Mouse (Mus musculus): Measurements from ENCODE around the gene 1700001P01Rik. TPM values are rescaled to one million over a fixed set of nuclear protein-coding genes. Genes with fewer than 3 reads are reported as not detected.

1700001P01Rik gene
- polyA plus RNA-seq, 1 experiment = not detected

DNA sequence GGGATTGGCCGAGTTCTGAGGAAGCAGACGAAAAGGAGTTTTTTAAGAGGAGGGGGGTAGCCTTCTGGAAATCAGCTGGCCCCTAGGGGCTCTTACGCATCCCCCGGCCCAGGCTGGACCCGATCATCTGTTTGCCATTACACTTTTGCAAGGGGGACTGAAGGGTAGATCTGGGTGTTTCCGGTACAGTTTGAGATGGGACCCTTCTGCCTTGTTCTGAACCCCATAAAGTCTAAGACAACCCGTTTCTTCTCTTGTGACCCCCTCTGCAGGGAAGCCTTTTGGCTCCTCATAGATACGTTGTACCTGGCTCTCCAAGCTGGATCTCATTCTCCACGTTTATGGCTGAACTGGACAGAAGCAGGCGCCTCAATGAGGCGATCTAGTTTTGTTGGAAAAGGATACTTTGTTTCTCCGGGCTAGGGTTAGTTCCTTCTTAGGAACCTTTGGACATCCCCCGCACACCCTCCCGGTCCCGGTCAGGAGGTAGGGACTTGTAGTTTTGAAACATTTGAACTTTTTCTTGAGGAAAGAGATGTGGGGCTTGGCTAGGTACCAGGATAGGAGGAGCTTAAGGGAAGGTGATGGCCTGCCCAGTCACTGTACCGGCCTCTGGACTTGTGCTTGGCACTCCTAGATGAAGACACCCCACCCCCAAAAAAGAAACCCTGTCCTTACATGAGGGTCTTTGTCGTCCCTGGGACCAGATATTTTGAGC, 25.1 kb upstream of the 1700001P01Rik start:
- TF ChIP-seq POLR2A (IDR thresholded peaks at IDR 0.05; ENCODE audit: low read depth, low read length) (no peak), CTCF (conservative IDR thresholded peaks at IDR 0.05; ENCODE audit: insufficient read depth, insufficient read length, low read depth, low read length) (no peak)
- no peaks in the 10 kb centered on the region for H3K36me3 ChIP-seq (ENCODE audit: control insufficient read depth, insufficient read depth, low read length)
- H3K27ac ChIP-seq (ENCODE audit: insufficient read depth, low read depth, low read length) = peak overlapping the region; percentile 87
- H3K4me1 ChIP-seq (ENCODE audit: control insufficient read depth, insufficient read depth, low read length) = peaks cover 31% of the 10 kb centered on the region
- peak; percentile 94 for DNase-seq
- H3K4me3 ChIP-seq (ENCODE audit: insufficient read depth, low read depth, low read length) = peak overlapping the region; percentile 90
- WGBS = 2% methylated on average over 17 of the region's 17 CpGs
- no peaks in the 10 kb centered on the region for H3K27me3 ChIP-seq (replicated peaks; ENCODE audit: control insufficient read depth, insufficient read depth, low read length)

DNA sequence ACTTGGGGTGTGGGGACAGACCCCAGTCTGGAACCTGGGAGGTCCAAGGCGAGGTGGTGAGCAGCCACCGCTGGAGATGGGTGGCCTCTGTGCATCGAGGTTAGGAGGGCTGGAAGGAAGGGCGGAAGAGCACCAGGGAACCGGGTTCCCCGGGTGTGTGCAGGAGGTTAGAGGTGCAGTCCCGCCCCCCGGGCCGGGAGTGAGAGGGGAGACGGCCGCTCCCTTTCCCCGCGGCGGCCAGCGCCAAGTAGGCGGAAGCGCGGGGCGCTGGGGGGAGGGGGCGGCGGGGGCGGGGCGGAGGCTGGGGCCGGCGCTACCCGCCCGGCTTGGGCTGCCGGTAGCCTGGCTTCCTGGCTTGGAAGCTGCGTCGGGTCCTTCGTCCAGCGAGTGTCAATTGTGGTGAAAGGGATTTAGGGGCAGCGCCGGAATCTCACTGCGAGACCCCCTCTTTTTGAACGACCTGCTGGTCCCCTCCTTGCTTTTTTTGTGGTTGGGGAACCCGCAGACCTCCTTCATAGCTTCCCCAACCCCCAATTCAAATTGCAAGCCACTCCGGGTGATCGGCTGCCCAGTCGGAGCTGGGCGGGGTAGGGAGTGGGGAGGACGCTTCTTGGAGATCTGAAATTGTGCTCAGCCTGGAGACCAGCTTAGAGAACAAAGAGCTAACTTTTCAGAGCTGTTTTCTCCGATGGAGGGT, 24.4 kb upstream of the 1700001P01Rik start:
- H3K4me1 ChIP-seq (ENCODE audit: control insufficient read depth, insufficient read depth, low read length) = peaks cover 27% of the 10 kb centered on the region
- H3K36me3 ChIP-seq (ENCODE audit: control insufficient read depth, insufficient read depth, low read length) = no peaks in the 10 kb centered on the region
- H3K27me3 ChIP-seq (replicated peaks; ENCODE audit: control insufficient read depth, insufficient read depth, low read length) = no peaks in the 10 kb centered on the region
- DNase-seq = peak; percentile 92
- peak overlapping the region; percentile 96 for H3K27ac ChIP-seq (ENCODE audit: insufficient read depth, low read depth, low read length)
- WGBS = under 1% methylated on average over 39 of the region's 43 CpGs
- H3K4me3 ChIP-seq (ENCODE audit: insufficient read depth, low read depth, low read length) = peak overlapping the region; percentile 90
- TF ChIP-seq POLR2A (IDR thresholded peaks at IDR 0.05; ENCODE audit: low read depth, low read length) (peak; percentile 37), CTCF (conservative IDR thresholded peaks at IDR 0.05; ENCODE audit: insufficient read depth, insufficient read length, low read depth, low read length) (no peak)

DNA sequence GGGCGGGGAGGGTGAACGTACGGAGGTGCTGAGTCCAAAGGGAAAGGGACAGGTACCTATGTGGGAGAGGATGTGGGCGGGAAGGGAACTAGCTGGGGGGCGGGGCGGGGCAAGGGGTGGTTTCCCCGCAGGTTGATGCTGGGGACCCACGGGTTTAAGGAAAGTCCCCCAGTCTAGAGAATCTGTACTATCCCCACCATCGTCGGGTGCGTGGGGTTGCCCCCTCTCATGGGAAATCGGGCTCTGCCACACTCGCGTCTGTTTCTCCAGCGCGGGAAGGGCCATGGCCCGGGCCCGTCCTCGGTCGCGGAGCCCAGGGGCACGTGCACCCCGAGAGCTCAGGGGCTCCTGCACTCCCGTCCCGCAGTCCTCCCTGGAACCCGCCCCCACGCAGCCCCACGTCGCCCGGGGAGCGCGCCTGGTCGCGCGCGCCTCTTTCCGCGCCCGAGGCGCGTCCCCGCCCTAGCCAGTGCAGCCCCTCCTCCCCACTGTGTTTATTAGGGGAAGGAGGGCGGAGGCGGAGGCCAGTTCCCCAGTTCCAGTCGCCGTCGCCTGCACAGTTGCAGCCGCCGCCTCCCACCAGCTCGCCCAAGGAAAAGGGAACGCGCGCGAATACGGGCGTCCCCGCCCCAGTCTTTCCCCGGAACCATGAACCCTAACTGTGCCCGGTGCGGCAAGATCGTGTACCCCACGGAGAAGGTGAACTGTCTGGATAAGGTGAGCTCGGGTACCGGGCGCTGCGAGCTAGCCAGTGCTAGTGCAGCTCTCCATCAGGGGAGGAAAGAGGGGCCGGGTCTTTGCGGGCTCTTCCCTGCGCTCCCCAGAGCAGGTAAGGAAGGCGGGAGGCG, 23.7 kb upstream of the 1700001P01Rik start:
- peaks cover 20% of the 10 kb centered on the region for H3K4me1 ChIP-seq (ENCODE audit: control insufficient read depth, insufficient read depth, low read length)

DNA sequence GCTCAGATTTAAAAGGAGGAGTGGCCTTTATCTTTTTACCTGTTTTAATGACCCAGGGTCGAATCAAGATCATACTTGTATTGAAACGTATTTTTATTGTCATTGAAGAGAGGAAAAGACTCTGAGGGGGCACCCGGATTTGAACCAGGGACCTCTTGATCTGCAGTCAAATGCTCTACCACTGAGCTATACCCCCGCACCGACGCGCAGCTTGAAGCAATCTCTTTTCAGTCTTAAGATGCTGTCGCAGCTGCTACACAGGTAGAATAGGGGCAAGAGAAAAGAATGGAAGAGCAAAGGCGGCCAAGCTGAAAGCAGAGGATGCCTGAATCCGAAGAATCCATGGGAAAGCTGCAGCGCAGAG, 23.0 kb upstream of the 1700001P01Rik start, which contains the start of gene Lasp1:
Gene Lasp1 (plus strand): TSS at position 219 of the 364 bp plus-strand sequence.
- 1% methylated on average over 11 of the region's 11 CpGs for WGBS
- no peaks in the 10 kb centered on the region for H3K27me3 ChIP-seq (replicated peaks; ENCODE audit: control insufficient read depth, insufficient read depth, low read length)
- peak within 1 kb of the TSS; percentile 96 for H3K27ac ChIP-seq (ENCODE audit: insufficient read depth, low read depth, low read length)
- peak; percentile 89 for DNase-seq
- H3K36me3 ChIP-seq (ENCODE audit: control insufficient read depth, insufficient read depth, low read length) = no peaks in the 10 kb centered on the region
- H3K4me1 ChIP-seq (ENCODE audit: control insufficient read depth, insufficient read depth, low read length) = peaks cover 17% of the 10 kb centered on the region
- H3K4me3 ChIP-seq (ENCODE audit: insufficient read depth, low read depth, low read length) = peak within 1 kb of the TSS; percentile 90
- TF ChIP-seq CTCF (conservative IDR thresholded peaks at IDR 0.05; ENCODE audit: insufficient read depth, insufficient read length, low read depth, low read length) = no peak
- TF ChIP-seq POLR2A (IDR thresholded peaks at IDR 0.05; ENCODE audit: low read depth, low read length) = no peak

More for the DNA sequence above, 23.7 kb upstream of the 1700001P01Rik start:
- Histone ChIP-seq H3K4me3 (ENCODE audit: insufficient read depth, low read depth, low read length) (peak overlapping the region; percentile 90), H3K27ac (ENCODE audit: insufficient read depth, low read depth, low read length) (peak overlapping the region; percentile 96), H3K27me3 (replicated peaks; ENCODE audit: control insufficient read depth, insufficient read depth, low read length) (no peaks in the 10 kb centered on the region), H3K36me3 (ENCODE audit: control insufficient read depth, insufficient read depth, low read length) (no peaks in the 10 kb centered on the region)
- WGBS = under 1% methylated on average over 71 of the region's 71 CpGs
- DNase-seq = peak; percentile 92
- peak; percentile 79 for TF ChIP-seq POLR2A (IDR thresholded peaks at IDR 0.05; ENCODE audit: low read depth, low read length)
- no peak for TF ChIP-seq CTCF (conservative IDR thresholded peaks at IDR 0.05; ENCODE audit: insufficient read depth, insufficient read length, low read depth, low read length)

DNA sequence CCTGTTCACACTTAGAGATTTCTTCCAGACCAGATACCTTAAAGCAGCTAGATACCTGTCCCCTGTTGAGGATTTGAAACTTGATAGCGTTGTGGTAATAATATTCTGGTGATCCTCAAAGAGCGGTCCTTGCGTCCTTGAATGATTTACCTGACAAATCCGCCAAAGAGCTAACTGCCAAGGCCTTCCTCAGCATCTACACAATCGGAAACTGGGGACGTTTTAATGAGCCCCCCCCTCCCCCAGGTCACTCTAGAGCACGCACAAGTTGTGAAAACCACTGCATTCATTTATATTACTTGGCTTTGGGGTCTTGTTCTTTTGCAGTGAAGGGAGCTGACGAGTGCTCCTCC, 22.3 kb upstream of the 1700001P01Rik start:
- Histone ChIP-seq H3K36me3 (ENCODE audit: control insufficient read depth, insufficient read depth, low read length) (no peaks in the 10 kb centered on the region), H3K27ac (ENCODE audit: insufficient read depth, low read depth, low read length) (no peak overlapping the region), H3K27me3 (replicated peaks; ENCODE audit: control insufficient read depth, insufficient read depth, low read length) (no peaks in the 10 kb centered on the region), H3K4me3 (ENCODE audit: insufficient read depth, low read depth, low read length) (no peak overlapping the region), H3K4me1 (ENCODE audit: control insufficient read depth, insufficient read depth, low read length) (peaks cover 14% of the 10 kb centered on the region)
- no peak for DNase-seq
- no peak for TF ChIP-seq CTCF (conservative IDR thresholded peaks at IDR 0.05; ENCODE audit: insufficient read depth, insufficient read length, low read depth, low read length)
- WGBS = 63% methylated on average over 8 of the region's 8 CpGs

DNA sequence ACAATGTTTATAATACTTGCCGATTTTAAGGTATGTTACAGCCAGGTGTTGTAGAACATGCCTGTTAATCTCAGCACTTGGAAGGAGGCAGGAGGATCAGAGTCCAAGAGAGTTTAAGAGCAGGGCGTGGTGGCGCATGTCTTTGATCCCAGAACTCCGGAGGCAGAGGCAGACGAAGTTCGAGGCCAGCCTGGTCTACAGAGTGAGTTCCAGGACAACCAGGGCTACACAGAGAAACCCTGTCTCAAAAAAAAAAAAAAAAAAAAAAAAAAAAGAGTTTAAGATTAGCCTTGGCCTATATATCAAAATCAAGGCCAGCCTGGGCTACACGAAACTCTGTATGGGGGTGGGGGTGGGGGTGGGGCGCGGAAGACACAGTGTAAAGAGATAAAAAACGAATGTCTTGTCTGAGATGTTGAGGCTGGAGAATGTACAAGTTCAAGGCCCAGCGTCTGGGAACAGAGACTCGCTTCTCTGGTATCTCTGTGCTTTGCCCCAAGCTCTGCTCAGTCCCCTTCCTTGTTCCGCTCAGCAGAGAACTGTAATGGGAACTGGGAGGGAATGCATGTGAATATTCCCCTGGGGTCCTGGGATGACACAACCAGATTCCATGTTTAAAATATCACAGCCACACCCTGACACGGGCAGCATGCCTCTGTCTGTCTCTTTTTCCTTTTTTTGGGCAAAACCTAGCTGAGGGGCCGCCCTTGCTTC, 21.8 kb upstream of the 1700001P01Rik start:
- Histone ChIP-seq H3K36me3 (ENCODE audit: control insufficient read depth, insufficient read depth, low read length) (no peaks in the 10 kb centered on the region), H3K4me3 (ENCODE audit: insufficient read depth, low read depth, low read length) (no peak overlapping the region), H3K27ac (ENCODE audit: insufficient read depth, low read depth, low read length) (no peak overlapping the region), H3K4me1 (ENCODE audit: control insufficient read depth, insufficient read depth, low read length) (peaks cover 14% of the 10 kb centered on the region), H3K27me3 (replicated peaks; ENCODE audit: control insufficient read depth, insufficient read depth, low read length) (no peaks in the 10 kb centered on the region)
- no peak for TF ChIP-seq CTCF (conservative IDR thresholded peaks at IDR 0.05; ENCODE audit: insufficient read depth, insufficient read length, low read depth, low read length)
- no peak for TF ChIP-seq POLR2A (IDR thresholded peaks at IDR 0.05; ENCODE audit: low read depth, low read length)
- DNase-seq = peak; percentile 19
- 75% methylated on average over 15 of the region's 15 CpGs for WGBS

All from kidney, adult 2 months (tissue).